In the genomic region with DNA sequence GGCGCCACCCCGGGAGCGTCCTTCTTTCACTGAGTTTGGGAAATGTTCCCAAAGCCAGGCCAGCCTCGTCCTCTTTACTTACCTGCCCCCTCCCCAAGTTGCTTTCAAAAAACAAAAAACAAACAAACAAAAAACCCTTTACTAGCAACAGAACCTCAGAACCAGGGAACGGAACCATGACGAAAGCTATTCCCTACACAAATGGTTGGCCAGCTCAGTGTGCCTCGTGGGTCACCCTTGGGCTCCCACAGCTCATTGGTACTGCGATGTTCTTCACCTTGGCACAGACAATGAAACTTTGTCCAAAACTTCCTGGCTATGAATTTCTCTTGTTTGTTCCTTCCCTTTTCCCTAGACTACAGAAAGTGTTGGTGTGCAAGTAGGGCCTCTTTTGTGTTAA, we compare ENCODE assay signal across 22 mouse cellular contexts. TPM values are rescaled to one million over a fixed set of nuclear protein-coding genes. Genes with fewer than 3 reads are reported as not detected.
"Had no signal": no experiment of that assay in that cellular context is flagged by ENCODE, and none has a peak within 500 bp of the region (broad histone marks: within the 10 kb centered on the region; RNA-seq: fewer than 3 reads in every experiment).

No protein-coding gene starts in this region.

- ATAC-seq: midbrain, embryonic 16.5 days had no signal

- DNase-seq: kidney, adult 2 months; kidney, postnatal 25 days; layer of hippocampus, adult 9-11 months; liver, embryonic 13.5 days; lung, adult 2 months; lung, postnatal 14 days; lung, postnatal 4 days; right cerebral cortex, postnatal 25 days; thymus, postnatal 25 days had no signal

- H3K36me3 ChIP-seq: limb, embryonic 12.5 days; limb, embryonic 15.5 days; liver, embryonic 13.5 days; midbrain, embryonic 12.5 days; neural tube, embryonic 13.5 days had no signal

- H3K27ac ChIP-seq: kidney, postnatal 0 days; layer of hippocampus, adult 2 months; limb, embryonic 12.5 days; limb, embryonic 15.5 days; liver, embryonic 13.5 days; midbrain, embryonic 12.5 days; neural tube, embryonic 13.5 days had no signal

- H3K4me3 ChIP-seq: layer of hippocampus, adult 2 months; limb, embryonic 12.5 days; limb, embryonic 15.5 days; liver, embryonic 13.5 days; midbrain, embryonic 12.5 days; myocyte; neural tube, embryonic 13.5 days had no signal

- H3K9me3 ChIP-seq: limb, embryonic 12.5 days; limb, embryonic 15.5 days; liver, embryonic 13.5 days; midbrain, embryonic 12.5 days; neural tube, embryonic 13.5 days had no signal

- H3K4me2 ChIP-seq: limb, embryonic 12.5 days; limb, embryonic 15.5 days; midbrain, embryonic 12.5 days; neural tube, embryonic 13.5 days had no signal

- H3K9ac ChIP-seq: limb, embryonic 12.5 days; limb, embryonic 15.5 days; liver, embryonic 13.5 days; midbrain, embryonic 12.5 days; neural tube, embryonic 13.5 days had no signal

RNA-seq across cellular contexts. Expression of a gene that starts 4.9 kb away (rescaled TPM):
- polyA plus RNA-seq: kidney, adult 2 months; kidney, embryonic 14.5 days; kidney, postnatal 0 days; limb, embryonic 12.5 days; limb, embryonic 15.5 days; liver, embryonic 13.5 days; lung, adult 2 months; lung, embryonic 16.5 days; midbrain, embryonic 12.5 days; midbrain, embryonic 16.5 days; myocyte; neural tube, embryonic 13.5 days; spleen, adult 2 months; urinary bladder, adult 2 months had no signal

RNA-seq across cellular contexts. Expression of a gene that starts 20.1 kb away (rescaled TPM):
- polyA plus RNA-seq: kidney, adult 2 months; kidney, embryonic 14.5 days; kidney, postnatal 0 days; limb, embryonic 12.5 days; limb, embryonic 15.5 days; lung, adult 2 months; lung, embryonic 16.5 days; midbrain, embryonic 12.5 days; midbrain, embryonic 16.5 days; myocyte; neural tube, embryonic 13.5 days; spleen, adult 2 months; thymus, postnatal 0 days; urinary bladder, adult 2 months had no signal

RNA-seq across cellular contexts. Expression of a gene that starts 32.4 kb away (rescaled TPM):
- polyA plus RNA-seq: kidney, adult 2 months; kidney, postnatal 0 days; limb, embryonic 12.5 days; limb, embryonic 15.5 days; liver, embryonic 13.5 days; lung, adult 2 months; lung, embryonic 16.5 days; midbrain, embryonic 12.5 days; midbrain, embryonic 16.5 days; myocyte; neural tube, embryonic 13.5 days; spleen, adult 2 months; thymus, postnatal 0 days; urinary bladder, adult 2 months had no signal
